Mouse (Mus musculus) limb, embryonic 13.5 days (tissue): Measurements from ENCODE around the gene Plekhg5. TPM values are rescaled to one million over a fixed set of nuclear protein-coding genes. Genes with fewer than 3 reads are reported as not detected.
A peak's percentile ranks its signal among the peaks of the same experiment; 100 is the strongest.

ENCODE experiments used
- ATAC-seq: fragments of 200-750 bp; cut with Nextera tagmentation; 2 replicates; pipeline ENCODE4 v1.8.0; 2017; ENCODE audit warnings: low read depth, moderate number of reproducible peaks, moderate TSS enrichment; ENCODE audit not compliant: low FRiP score
- H3K27ac ChIP-seq: fragments of 300-500 bp; sonication (generic); 2 replicates; pipeline ENCODE4 v1.5.1; 2015; ENCODE audit warnings: inconsistent platforms, mild to moderate bottlenecking, moderate library complexity
- H3K27me3 ChIP-seq: fragments of 300-500 bp; sonication (generic); 2 replicates; pipeline ENCODE4 v1.6.1; 2015; ENCODE audit warnings: mild to moderate bottlenecking, inconsistent platforms
- H3K36me3 ChIP-seq: fragments of 300-500 bp; sonication (generic); 2 replicates; pipeline ENCODE4 v1.6.1; 2015; ENCODE audit warnings: inconsistent platforms, mild to moderate bottlenecking, moderate library complexity
- H3K4me1 ChIP-seq: fragments of 300-500 bp; sonication (generic); 2 replicates; pipeline ENCODE4 v1.6.1; 2015; ENCODE audit warnings: inconsistent platforms
- H3K4me2 ChIP-seq: fragments of 300-500 bp; sonication (generic); replicated peaks from 2 replicates; pipeline ENCODE4 v1.6.1; 2015; ENCODE audit warnings: inconsistent platforms, mild to moderate bottlenecking, moderate library complexity
- H3K4me3 ChIP-seq: fragments of 300-500 bp; sonication (generic); 2 replicates; pipeline ENCODE4 v1.5.1; 2015; ENCODE audit warnings: moderate library complexity, mild to moderate bottlenecking, inconsistent platforms
- H3K9ac ChIP-seq: fragments of 300-500 bp; sonication (generic); 2 replicates; pipeline ENCODE4 v1.6.1; 2015; ENCODE audit warnings: mild to moderate bottlenecking, inconsistent platforms
- H3K9me3 ChIP-seq: fragments of 300-500 bp; sonication (generic); 2 replicates; pipeline ENCODE4 v1.6.1; 2016; ENCODE audit warnings: inconsistent platforms
- WGBS: fragments of 180-500 bp; shearing (Covaris S2); methylation state at CpG from one replicate; pipeline ENCODE4 v1.1.7; 2015; 5-methylcytosine and 5-hydroxymethylcytosine counted together
- polyA plus RNA-seq: library from polyadenylated mRNA; unstranded; fragments of >200 nt; fragmentation: Nextera tagmentation; extraction: Ambion mirVana; gene quantifications from 2 replicates; pipeline ENCODE4 v1.2.1, GENCODE M21; 2015

Gene Plekhg5
- polyA plus RNA-seq, 1 experiment from 2014 or later, result 17.3 TPM

DNA sequence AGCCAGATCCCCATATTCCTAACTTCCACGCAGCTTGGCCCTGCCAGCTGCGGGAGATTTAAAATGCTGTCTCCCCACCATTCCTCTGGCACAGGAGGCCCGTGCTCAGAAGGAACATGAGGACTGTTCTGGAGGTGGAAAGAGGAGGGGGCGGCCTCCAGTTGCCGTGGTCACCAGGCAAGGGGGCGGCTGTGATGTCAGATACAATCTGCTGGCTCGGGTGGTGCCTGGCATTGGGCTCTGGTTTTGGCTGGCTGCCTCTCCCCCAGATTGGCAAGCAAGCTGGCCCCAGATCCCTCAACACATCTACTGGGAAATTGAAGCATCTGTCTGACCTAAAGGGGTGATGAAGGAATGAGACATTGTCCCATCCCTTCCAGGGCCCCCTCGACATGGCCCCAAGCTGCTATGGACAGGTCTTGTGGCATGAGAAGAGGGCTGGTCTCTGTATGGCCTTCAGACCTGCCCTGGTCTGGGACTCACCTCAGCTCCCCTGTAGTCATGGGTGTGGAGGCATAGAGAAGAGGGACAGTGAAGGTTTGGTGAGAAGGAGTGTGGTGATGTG, 16.3 kb downstream of the Plekhg5 start:
- Histone ChIP-seq H3K9ac (peak overlapping the region; percentile 55), H3K9me3 (0 out of 2 replicates have a peak, but pooled peaks cover 4% of the 10 kb centered on the region), H3K4me1 (peaks cover 35% of the 10 kb centered on the region), H3K27me3 (no peaks in the 10 kb centered on the region), H3K4me2 (peak overlapping the region; percentile 90), H3K4me3 (0 out of 2 replicates have a peak overlapping the region, but pooled peaks have one; percentile 83), H3K27ac (no peak overlapping the region), H3K36me3 (peaks cover 11% of the 10 kb centered on the region; the same call in 1 of the 2 replicates)
- ATAC-seq, result no peak
- 49% methylated on average over 8 of the region's 8 CpGs for WGBS

DNA sequence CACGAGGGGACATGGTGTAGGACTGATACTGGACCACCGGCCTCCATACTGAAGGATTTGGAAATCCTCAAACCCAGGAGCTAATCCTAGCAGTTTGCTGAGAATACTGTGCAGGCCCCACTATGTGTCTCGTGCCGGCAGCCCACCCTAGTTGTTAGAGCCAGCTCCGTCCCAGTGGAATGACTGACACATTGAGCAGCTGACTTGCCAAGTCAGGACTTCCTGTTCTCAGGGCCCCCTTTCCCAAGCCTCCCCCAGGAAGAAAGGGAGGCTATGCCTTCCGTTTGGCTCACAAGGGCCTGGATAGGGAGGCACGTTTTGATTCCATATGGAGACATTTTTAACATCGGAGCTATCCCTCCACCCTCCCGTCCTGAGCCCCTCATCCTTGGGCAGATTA, 17.9 kb downstream of the Plekhg5 start:
- whole genome bisulfite sequencing, result 85% methylated on average over 9 of the region's 9 CpGs
- Histone ChIP-seq H3K27ac (no peak overlapping the region), H3K9me3 (0 out of 2 replicates have a peak, but pooled peaks cover 4% of the 10 kb centered on the region), H3K4me1 (peaks cover 35% of the 10 kb centered on the region), H3K4me2 (no peak overlapping the region), H3K4me3 (no peak overlapping the region), H3K27me3 (no peaks in the 10 kb centered on the region), H3K36me3 (peaks cover 11% of the 10 kb centered on the region; the same call in 1 of the 2 replicates), H3K9ac (no peak overlapping the region)
- no peak for ATAC-seq

DNA sequence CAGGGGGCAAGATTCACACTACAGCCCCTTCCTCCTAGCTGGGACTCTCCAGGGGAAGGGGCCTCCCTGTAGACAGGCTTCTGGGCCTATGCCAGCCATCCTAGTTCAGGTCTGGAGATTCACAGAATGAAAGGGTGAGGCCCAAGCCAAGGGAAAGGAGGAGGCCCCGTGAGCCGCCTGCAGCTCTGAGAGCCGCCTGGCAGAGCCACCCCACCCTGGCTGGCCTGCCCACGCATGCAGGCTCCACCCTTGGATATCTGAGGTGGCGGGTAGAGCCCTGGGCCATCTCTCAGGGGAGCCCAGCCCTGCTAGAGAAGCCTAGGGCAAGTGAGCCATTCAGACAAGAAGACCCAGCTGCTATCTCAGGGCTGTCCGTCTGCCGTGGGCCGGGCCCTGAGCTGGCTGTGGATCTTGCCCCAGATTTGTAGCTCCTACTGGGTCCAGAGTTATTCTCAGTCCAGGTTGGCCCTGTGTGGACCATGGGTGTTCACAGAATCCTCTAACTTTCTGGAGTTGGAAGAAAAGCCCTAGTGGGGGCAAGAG, 20.5 kb downstream of the Plekhg5 start:
- ATAC-seq, result 0 out of 2 replicates have a peak, but pooled peaks have one; percentile 18
- no peak overlapping the region for H3K27ac ChIP-seq
- whole genome bisulfite sequencing, result 75% methylated on average over 8 of the region's 8 CpGs

DNA sequence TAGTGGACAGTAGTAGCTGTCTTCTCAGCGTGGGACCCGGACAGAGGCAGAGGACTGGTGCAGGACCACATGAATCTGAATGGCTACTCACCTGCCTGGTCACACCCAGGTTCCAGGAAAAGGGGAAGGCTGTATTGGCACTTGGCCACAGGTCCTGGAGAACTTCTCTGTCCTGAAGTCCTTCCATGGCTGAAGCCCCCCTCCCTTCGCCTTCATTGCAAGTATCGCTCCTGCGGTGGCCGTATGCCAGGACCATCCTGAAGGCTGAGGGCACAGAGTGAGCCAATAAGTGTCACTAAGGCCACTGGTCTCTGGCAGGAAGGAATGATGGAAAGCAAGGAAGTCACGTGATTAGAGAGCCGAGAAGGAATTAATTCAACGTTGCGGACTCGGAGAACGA, 21.9 kb downstream of the Plekhg5 start:
- WGBS, result 93% methylated on average over 12 of the region's 12 CpGs
- no peak overlapping the region for H3K9ac ChIP-seq
- peaks cover 42% of the 10 kb centered on the region for H3K4me1 ChIP-seq
- no peaks in the 10 kb centered on the region for H3K27me3 ChIP-seq
- no peak overlapping the region for H3K4me3 ChIP-seq
- H3K27ac ChIP-seq, result no peak overlapping the region
- ATAC-seq, result no peak
- H3K36me3 ChIP-seq, result peaks cover 6% of the 10 kb centered on the region; the same call in 1 of the 2 replicates
- H3K9me3 ChIP-seq, result no peaks in the 10 kb centered on the region
- H3K4me2 ChIP-seq, result no peak overlapping the region

More for the DNA sequence above, 20.5 kb downstream of the Plekhg5 start:
- Histone ChIP-seq H3K9me3 (no peaks in the 10 kb centered on the region), H3K4me2 (no peak overlapping the region), H3K9ac (peak overlapping the region; percentile 31), H3K36me3 (peaks cover 11% of the 10 kb centered on the region; the same call in 1 of the 2 replicates), H3K27me3 (no peaks in the 10 kb centered on the region), H3K4me1 (peaks cover 48% of the 10 kb centered on the region), H3K4me3 (no peak overlapping the region)

DNA sequence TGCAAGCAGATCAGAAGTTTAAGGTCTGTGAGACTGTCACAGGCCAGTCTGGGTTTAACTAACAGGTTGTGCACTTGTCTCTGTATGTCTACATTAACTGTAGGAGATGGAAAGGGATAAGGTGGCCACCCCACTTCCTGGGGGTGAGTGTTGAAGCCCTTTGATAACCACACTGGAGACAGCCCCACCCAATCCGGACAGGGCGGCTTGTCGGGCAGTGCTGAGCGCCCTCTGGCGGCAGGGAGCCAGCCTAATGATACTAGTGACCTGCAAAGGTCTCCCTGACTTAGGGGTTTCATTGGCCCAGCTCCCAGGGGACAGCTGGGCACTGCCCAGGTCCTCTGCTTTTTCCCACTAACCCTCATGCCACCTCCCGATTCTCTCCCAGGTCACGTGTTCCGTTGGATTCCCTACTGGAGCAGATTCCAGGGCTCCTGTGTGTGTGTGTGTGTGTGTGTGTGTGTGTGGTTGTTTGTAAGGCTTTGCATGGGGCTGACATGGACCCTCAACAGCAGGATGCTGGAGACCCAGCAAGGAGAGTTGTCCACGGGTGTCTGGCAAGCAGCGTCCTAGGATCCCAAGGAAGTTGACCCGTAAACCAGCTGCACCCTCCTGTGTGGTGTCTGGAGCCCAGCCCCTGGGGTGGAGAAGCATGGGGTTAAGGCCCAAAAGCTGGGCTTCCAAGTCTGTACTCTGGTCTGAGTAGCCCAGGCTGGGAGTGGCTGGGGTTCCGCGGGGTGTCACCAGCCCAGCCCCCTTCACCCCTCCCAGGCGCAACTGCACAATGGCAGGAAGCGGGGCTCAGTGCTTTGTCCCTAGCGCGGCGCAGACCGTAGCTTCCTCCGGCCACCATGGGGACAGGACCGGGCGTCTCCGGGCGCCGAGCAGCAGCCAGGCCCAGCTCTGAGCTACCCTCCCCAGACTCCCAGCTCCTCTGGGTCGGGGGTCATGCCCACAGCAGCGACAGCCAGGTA, 23.9 kb downstream of the Plekhg5 start:
- Histone ChIP-seq H3K36me3 (no peaks in the 10 kb centered on the region; the same call in 1 of the 2 replicates), H3K4me2 (no peak overlapping the region), H3K4me1 (peaks cover 42% of the 10 kb centered on the region), H3K27me3 (no peaks in the 10 kb centered on the region), H3K9me3 (no peaks in the 10 kb centered on the region), H3K27ac (no peak overlapping the region), H3K9ac (0 out of 2 replicates have a peak overlapping the region, but pooled peaks have one; percentile 2), H3K4me3 (no peak overlapping the region; the same call in 1 of the 2 replicates)
- WGBS, result 31% methylated on average over 26 of the region's 27 CpGs
- no peak for ATAC-seq

DNA sequence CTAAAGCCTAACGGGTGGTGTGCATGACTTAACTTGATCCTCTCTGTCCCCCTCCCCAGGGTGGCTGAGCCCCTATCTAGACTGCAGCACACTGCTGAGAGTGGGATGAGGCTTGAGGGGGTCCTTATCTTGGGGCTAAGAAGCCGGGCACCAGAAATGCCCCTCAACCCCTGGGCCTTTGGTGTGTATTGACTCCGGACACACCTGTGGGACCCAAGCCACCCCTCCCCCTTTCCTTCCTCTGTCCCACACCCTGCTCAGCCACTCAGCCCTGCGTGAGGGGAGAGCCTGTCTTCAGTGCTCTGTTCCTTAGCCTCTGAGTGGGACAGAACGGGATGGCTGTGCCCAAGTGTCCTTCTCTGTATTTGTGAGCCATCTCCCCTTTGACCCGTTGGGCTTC, 24.6 kb downstream of the Plekhg5 start:
- no peak for ATAC-seq
- Histone ChIP-seq H3K4me2 (peak overlapping the region; percentile 14; the same call in 1 of the 2 replicates), H3K4me1 (peaks cover 39% of the 10 kb centered on the region), H3K4me3 (peak overlapping the region; percentile 24; the same call in 1 of the 2 replicates), H3K36me3 (peaks cover 3% of the 10 kb centered on the region), H3K9me3 (no peaks in the 10 kb centered on the region), H3K27ac (no peak overlapping the region), H3K9ac (0 out of 2 replicates have a peak overlapping the region, but pooled peaks have one; percentile 2), H3K27me3 (no peaks in the 10 kb centered on the region)
- WGBS, result 47% methylated on average over 6 of the region's 6 CpGs

DNA sequence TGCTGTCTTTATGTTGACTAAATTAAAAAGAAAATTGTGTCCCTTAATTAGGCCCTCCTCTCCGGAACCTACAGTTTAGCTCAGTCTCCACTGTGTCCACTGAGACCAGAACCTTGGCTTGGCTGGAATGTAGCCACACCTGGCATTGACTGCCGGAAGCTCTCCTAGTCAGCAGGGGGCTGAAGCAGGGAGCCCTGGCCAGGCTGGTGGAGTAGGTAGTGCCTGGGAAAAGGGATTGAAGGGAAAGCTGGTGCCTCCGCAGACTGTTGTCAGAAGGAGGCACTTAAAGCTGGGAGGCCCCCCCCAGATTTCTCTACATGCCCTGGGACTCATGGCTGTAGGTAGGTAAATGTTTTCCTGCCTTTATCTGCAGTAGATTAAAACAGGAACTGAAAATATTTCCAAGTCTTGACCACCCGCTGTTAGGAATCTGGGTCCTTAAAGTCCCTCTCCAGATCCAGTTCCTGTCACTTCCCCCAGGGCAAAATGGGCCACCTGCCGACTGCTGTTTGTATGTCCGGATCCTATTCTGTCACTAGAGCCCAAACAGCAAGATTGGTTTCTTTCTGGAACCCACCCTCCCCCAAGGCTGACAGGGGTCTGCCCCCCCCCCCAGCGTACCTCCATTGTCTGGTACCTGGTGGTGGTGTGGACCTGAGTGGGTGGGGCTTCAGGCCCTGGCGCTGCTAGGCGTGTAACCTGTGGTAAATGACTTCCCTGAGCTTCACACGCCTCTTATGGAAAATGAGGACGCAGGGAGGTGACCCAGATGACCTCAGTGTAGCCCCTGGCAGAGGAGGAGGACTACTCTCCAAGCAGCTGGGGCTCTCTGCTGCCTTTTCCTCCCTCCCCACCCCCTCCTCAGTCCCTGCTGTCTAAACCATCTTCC, 25.9 kb downstream of the Plekhg5 start:
- Histone ChIP-seq H3K27ac (no peak overlapping the region), H3K36me3 (peaks cover 15% of the 10 kb centered on the region), H3K9me3 (no peaks in the 10 kb centered on the region), H3K27me3 (no peaks in the 10 kb centered on the region), H3K4me1 (peaks cover 28% of the 10 kb centered on the region), H3K4me2 (peak overlapping the region; percentile 27; the same call in 1 of the 2 replicates), H3K4me3 (no peak overlapping the region), H3K9ac (no peak overlapping the region; the same call in 1 of the 2 replicates)
- WGBS, result 16% methylated on average over 11 of the region's 11 CpGs
- ATAC-seq, result no peak

DNA sequence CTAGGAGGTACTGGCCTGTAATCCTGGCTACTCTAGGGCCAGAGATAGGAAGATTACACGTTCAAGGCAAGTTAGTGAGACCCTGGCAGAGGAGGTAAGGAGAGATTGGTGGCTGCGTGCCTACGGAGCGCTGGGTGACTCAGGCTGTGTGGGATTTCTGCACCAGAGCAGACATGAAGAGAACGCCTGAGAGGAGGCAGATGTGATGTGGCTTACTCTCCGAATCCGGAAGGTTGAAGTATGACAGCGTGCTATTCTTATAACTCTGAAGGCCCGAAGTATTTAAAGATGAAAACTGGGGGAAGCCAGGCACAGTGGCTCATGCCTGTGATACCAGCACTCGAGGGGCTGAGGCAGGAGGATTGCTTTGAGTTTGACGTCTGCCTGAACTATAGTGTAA, 28.2 kb downstream of the Plekhg5 start:
- WGBS, result 78% methylated on average over 11 of the region's 11 CpGs
- Histone ChIP-seq H3K9ac (no peak overlapping the region), H3K27me3 (no peaks in the 10 kb centered on the region), H3K4me1 (peaks cover 28% of the 10 kb centered on the region), H3K36me3 (peaks cover 36% of the 10 kb centered on the region), H3K4me3 (no peak overlapping the region), H3K27ac (no peak overlapping the region), H3K4me2 (no peak overlapping the region), H3K9me3 (no peaks in the 10 kb centered on the region)
- no peak for ATAC-seq

DNA sequence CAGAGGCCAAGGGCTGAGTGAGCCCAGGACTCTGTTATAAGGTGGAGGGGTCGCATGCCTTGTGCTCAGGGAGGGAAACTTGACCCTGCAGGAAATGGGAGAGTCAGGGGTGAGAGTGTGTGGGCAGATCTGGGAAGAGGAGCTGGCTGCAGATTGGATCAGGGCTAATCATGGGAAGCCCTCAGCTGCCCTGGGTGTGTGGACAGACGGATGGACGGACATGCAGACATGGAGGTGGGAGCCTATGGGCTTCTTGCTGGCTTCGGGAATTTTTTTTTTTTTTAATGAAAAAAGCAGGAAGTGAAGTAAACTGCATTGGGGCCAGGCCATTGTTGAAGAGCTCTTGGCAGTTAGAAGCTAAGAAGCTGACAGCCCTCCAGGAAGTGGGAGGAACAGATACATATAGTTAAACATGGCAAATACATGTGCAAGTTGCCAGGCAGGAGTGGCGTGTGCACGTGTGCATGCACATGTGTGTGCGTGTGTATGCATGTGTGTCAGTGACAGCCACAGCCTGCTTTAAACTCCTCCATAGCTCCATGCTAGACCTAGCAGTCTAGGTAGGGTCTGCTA, 28.9 kb downstream of the Plekhg5 start:
- peaks cover 24% of the 10 kb centered on the region for H3K4me1 ChIP-seq
- H3K9me3 ChIP-seq, result no peaks in the 10 kb centered on the region
- no peaks in the 10 kb centered on the region for H3K27me3 ChIP-seq
- H3K9ac ChIP-seq, result no peak overlapping the region
- WGBS, result 66% methylated on average over 7 of the region's 7 CpGs
- H3K27ac ChIP-seq, result no peak overlapping the region
- peaks cover 42% of the 10 kb centered on the region for H3K36me3 ChIP-seq
- no peak overlapping the region for H3K4me3 ChIP-seq
- no peak overlapping the region for H3K4me2 ChIP-seq
- ATAC-seq, result no peak

DNA sequence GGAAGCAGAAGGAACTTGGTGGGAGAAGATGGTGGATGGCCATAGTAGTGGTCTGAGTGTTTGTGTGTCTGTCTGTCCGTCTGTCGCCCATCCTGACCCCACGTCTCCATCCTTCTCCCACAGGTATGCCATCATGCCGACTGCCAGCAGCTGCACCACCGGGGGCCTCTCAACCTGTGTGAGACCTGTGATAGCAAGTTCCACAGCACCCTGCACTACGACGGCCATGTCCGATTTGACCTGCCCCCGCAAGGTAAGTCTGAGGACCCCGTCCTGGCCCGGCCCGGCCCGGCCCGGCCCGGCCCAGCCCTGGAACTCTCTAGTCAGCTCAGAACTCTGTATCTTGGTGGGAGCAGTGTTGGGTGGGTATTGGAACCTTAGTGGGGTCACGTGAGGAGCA, 29.6 kb downstream of the Plekhg5 start:
- Histone ChIP-seq H3K9me3 (no peaks in the 10 kb centered on the region), H3K36me3 (peaks cover 49% of the 10 kb centered on the region), H3K27ac (no peak overlapping the region), H3K9ac (no peak overlapping the region), H3K27me3 (no peaks in the 10 kb centered on the region), H3K4me3 (no peak overlapping the region), H3K4me2 (no peak overlapping the region), H3K4me1 (peaks cover 18% of the 10 kb centered on the region)
- 93% methylated on average over 16 of the region's 16 CpGs for WGBS
- no peak for ATAC-seq

DNA sequence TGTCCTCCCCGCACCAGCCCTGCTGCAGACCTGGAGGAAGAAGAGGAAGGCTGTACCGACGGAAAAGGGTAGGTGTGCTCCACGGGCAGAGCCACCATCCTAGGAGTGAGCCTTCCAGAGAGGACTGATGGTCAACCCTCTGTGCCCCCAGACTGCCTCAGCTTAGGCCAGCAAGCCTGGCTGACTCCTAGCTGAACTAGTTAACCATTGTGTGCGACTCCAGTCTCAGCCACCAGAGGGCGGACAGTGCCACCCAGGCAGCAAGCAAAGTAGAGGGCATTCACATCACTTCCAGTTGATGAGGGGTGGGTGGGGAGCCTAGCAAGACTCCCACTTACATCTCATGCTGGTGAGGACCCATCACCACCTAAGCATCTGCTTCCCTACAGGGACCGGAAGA, 30.7 kb downstream of the Plekhg5 start:
- 37% methylated on average over 7 of the region's 7 CpGs for WGBS
- no peak overlapping the region for H3K27ac ChIP-seq
- no peak for ATAC-seq
- no peak overlapping the region for H3K9ac ChIP-seq
- H3K4me2 ChIP-seq, result no peak overlapping the region
- H3K4me1 ChIP-seq, result peaks cover 18% of the 10 kb centered on the region
- H3K36me3 ChIP-seq, result peaks cover 55% of the 10 kb centered on the region
- H3K4me3 ChIP-seq, result no peak overlapping the region
- no peaks in the 10 kb centered on the region for H3K9me3 ChIP-seq
- H3K27me3 ChIP-seq, result no peaks in the 10 kb centered on the region
